Mouse (Mus musculus): ENCODE data around the gene Lrrc4c.

DNA sequence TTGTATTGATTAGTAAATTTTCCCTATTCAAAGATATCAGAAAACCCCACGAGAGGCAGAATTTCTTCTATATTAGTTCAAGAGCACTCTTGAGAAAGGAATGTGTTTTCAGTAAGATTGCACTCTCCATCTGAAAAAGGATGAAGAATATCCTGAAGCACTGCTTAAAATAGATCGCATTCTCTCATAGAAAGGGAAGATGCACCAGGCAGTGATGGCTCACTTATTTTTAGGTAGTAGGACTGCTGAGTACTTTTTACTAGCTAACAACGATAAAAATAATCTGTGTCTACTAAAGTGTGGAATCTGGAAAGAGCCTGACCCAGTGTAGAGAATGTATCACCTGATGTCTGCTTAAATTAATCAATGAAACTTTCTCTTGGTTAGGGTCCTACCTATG lies 820.5 kb downstream of the Lrrc4c start:
- TF ChIP-seq POLR2A (IDR thresholded peaks at IDR 0.05; ENCODE audit: extremely low read depth, insufficient read depth, low read length) (no peak), CTCF (IDR thresholded peaks at IDR 0.05; ENCODE audit: extremely low read depth, insufficient read depth, low read length) (no peak)
